Mouse (Mus musculus) testis, adult 2 months (tissue): ENCODE results near the gene Tymp. TPM values are rescaled to one million over a fixed set of nuclear protein-coding genes. Genes with fewer than 3 reads are reported as not detected.

Experiments used
- H3K27ac ChIP-seq: fragments of 200-500 bp; 2 replicates; pipeline ENCODE4 v1.5.1; 2012; ENCODE audit warnings: low read depth, low read length; ENCODE audit not compliant: control insufficient read depth, insufficient read depth
- H3K27me3 ChIP-seq: fragments of 200-500 bp; 2 replicates; pipeline ENCODE4 v1.6.1; 2012; ENCODE audit warnings: mild to moderate bottlenecking, low read length, moderate library complexity; ENCODE audit not compliant: control insufficient read depth, insufficient read depth
- H3K36me3 ChIP-seq: fragments of 200-500 bp; 2 replicates; pipeline ENCODE4 v1.6.1; 2012; ENCODE audit warnings: mild to moderate bottlenecking, low read length; ENCODE audit not compliant: control insufficient read depth, insufficient read depth
- H3K4me1 ChIP-seq: fragments of 200-500 bp; 2 replicates; pipeline ENCODE4 v1.6.1; 2012; ENCODE audit warnings: low read length; ENCODE audit not compliant: control insufficient read depth, insufficient read depth
- H3K4me3 ChIP-seq: fragments of 200-500 bp; 2 replicates; pipeline ENCODE4 v1.5.1; 2012; ENCODE audit warnings: low read depth, mild to moderate bottlenecking, low read length, moderate library complexity, mixed read lengths; ENCODE audit not compliant: control insufficient read depth
- CTCF ChIP-seq: fragments of 200-500 bp; IDR thresholded peaks from 2 replicates; pipeline ENCODE4 v1.5.1; 2012; ENCODE audit warnings: low read depth, mild to moderate bottlenecking, inconsistent platforms, low read length, moderate library complexity; ENCODE audit not compliant: control insufficient read depth, insufficient read depth, insufficient replicate concordance
- POLR2A ChIP-seq: fragments of 200-500 bp; IDR thresholded peaks from 2 replicates; pipeline ENCODE4 v1.6.1; 2012; ENCODE audit warnings: low read depth, mild to moderate bottlenecking, inconsistent platforms, low read length, moderate library complexity; ENCODE audit not compliant: control insufficient read depth
- polyA plus RNA-seq: library from polyadenylated mRNA; depleted of rRNA; stranded (reverse); fragments of >200 nt; gene quantifications from 2 replicates; pipeline ENCODE4 v1.2.3, GENCODE M21; 2012

Tymp gene
- polyA plus RNA-seq, 1 experiment = 0.74 TPM

GRCm38 (mm10) chr15:89355241-89356187 lies 21.3 kb downstream of the Tymp start, which contains the start of the genes Lmf2 and Ncaph2:
TSS of gene Lmf2 (minus strand) at chr15:89355659.
TSS of gene Ncaph2 (plus strand) at chr15:89355719.
- peak within 1 kb of the TSS; percentile 91 for H3K27ac ChIP-seq
- H3K4me1 ChIP-seq = peaks cover 7% of the 10 kb centered on the region
- H3K36me3 ChIP-seq = peaks cover 2% of the 10 kb centered on the region
- H3K4me3 ChIP-seq = peak within 1 kb of the TSS; percentile 98
- TF ChIP-seq POLR2A = peak; percentile 83
- no peak for TF ChIP-seq CTCF
- no peaks in the 10 kb centered on the region for H3K27me3 ChIP-seq

DNA sequence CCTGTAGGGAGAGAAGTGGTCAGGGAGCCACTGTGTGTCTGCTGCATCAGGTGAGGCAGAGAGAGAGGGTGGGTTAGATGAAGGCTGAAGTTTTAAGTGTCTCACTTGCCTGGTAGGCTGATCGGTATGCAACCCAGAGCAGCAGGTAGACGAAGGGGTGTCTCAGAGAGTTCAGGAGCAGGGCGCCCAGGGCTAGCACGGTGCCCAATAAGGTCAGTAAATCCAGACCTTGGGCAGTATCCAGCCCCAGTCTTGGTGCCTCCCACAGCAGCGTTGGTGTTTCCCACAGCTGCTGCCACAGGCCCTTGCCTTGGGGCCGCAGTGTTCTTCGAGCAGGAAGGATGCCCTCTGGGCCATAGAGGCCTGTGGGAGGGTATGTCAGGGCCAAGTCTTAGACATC lies 22.4 kb downstream of the Tymp start:
- TF ChIP-seq POLR2A (no peak; the same call in 1 of the 2 replicates), CTCF (no peak)
- H3K4me3 ChIP-seq = peak overlapping the region; percentile 98
- H3K4me1 ChIP-seq = peaks cover 7% of the 10 kb centered on the region
- peaks cover 2% of the 10 kb centered on the region for H3K36me3 ChIP-seq
- no peak overlapping the region for H3K27ac ChIP-seq
- H3K27me3 ChIP-seq = no peaks in the 10 kb centered on the region

DNA sequence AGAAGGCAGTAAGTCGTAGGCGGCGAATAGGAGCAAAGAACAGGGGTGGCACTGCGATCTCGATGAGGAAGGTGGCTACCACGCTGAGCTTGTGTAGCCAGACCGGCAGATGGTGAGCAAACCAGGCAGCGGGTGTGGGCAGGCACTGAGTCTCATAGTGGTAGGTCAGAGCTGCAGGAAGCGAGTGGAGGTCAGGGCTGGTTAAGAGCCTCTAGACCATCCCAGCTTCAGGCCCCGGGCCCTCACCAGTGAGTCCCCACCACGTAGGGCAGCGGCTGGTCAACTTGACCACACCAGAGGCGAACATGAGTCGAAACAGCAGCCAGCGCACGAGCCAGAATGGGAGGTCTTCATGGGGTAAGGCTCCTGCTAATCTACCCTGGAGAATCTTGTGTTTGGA lies 23.0 kb downstream of the Tymp start:
- Histone ChIP-seq H3K36me3 (peaks cover 2% of the 10 kb centered on the region), H3K4me1 (peaks cover 7% of the 10 kb centered on the region), H3K27me3 (no peaks in the 10 kb centered on the region), H3K4me3 (no peak overlapping the region), H3K27ac (no peak overlapping the region)
- TF ChIP-seq CTCF (no peak), POLR2A (no peak)

DNA sequence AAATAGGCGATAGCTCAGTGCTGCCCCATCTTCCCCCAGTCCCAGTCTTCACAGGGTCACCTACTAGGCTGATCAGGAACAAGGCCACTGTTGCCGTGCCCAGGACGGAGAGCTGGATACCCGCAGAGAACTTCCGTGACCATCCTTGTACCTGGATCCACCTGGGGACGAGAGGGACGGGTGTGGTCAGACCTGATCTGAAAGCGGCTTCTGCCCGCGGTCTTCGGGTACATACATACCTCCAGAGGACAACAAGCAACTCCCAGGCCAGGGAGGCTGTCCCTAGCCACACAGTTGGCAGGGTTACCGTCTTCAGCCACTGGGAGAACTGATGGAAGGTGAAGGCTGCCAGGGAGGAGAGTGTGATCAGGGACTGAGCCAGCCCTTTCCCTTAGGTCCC lies 24.0 kb downstream of the Tymp start:
- Histone ChIP-seq H3K4me3 (no peak overlapping the region), H3K36me3 (peaks cover 2% of the 10 kb centered on the region), H3K27me3 (no peaks in the 10 kb centered on the region), H3K4me1 (peaks cover 7% of the 10 kb centered on the region), H3K27ac (no peak overlapping the region)
- TF ChIP-seq CTCF (no peak), POLR2A (no peak)

- Histone ChIP-seq H3K27me3 (no peaks in the 10 kb centered on the region), H3K4me1 (peaks cover 7% of the 10 kb centered on the region), H3K4me3 (no peak overlapping the region), H3K36me3 (peaks cover 2% of the 10 kb centered on the region), H3K27ac (no peak overlapping the region)
- no peak for TF ChIP-seq CTCF
- no peak for TF ChIP-seq POLR2A
Measured at GRCm38 (mm10) chr15:89352054-89352453, 24.8 kb downstream of the Tymp start.

- H3K4me1 ChIP-seq = peaks cover 7% of the 10 kb centered on the region
- no peak overlapping the region for H3K4me3 ChIP-seq
- TF ChIP-seq POLR2A = no peak
- TF ChIP-seq CTCF = no peak
- H3K36me3 ChIP-seq = peaks cover 2% of the 10 kb centered on the region
- no peaks in the 10 kb centered on the region for H3K27me3 ChIP-seq
- no peak overlapping the region for H3K27ac ChIP-seq
Measured at GRCm38 (mm10) chr15:89351302-89351701, 25.5 kb downstream of the Tymp start.

DNA sequence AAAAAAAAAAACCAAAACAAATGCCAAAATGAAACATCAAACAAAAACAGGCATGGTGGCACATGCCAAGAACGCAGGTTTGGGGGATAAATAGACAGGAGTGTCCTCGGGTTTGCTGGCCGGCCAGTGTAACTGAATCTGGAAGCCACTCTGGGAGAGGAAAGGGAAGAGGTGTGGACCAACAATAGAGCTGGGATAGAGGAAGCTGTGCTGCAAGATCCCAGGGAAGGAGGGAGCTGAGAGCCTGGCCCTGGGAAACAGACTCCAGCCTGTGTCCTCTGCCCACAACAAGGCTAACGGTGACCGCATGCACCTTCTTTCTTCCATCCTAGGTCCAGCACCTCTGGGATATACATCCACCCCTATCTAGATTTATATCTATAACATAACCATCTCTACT lies 26.4 kb downstream of the Tymp start:
- H3K4me3 ChIP-seq = no peak overlapping the region
- no peaks in the 10 kb centered on the region for H3K27me3 ChIP-seq
- no peak overlapping the region for H3K27ac ChIP-seq
- H3K4me1 ChIP-seq = peaks cover 7% of the 10 kb centered on the region
- peaks cover 2% of the 10 kb centered on the region for H3K36me3 ChIP-seq
- TF ChIP-seq CTCF = no peak
- no peak for TF ChIP-seq POLR2A
